Mouse (Mus musculus): ENCODE data around the gene Kbtbd7. TPM values are rescaled to one million over a fixed set of nuclear protein-coding genes. Genes with fewer than 3 reads are reported as not detected.

Kbtbd7 gene
- total and polyA plus RNA-seq, 3 experiments: 2.7 to 3.8 TPM; not detected in 1

GRCm38 (mm10) chr14:79465623-79466022, 39.3 kb downstream of the Kbtbd7 start:
- Histone ChIP-seq H3K9ac (ENCODE audit: control insufficient read depth, low read depth, low read length, poor library complexity, severe bottlenecking) (no peak overlapping the region), H3K4me1 (ENCODE audit: control insufficient read depth in 1 of 2, insufficient read depth in 2 of 2, low read length in 2 of 2) (no peaks in the 10 kb centered on the region), H3K4me3 (ENCODE audit: control insufficient read depth in 1 of 2, insufficient read depth in 1 of 2, low read depth in 2 of 2, low read length in 2 of 2) (no peak overlapping the region), H3K27ac (ENCODE audit: control insufficient read depth, low read depth, low read length) (no peak overlapping the region), H3K79me2 (ENCODE audit: control insufficient read depth, insufficient read depth, low read length, poor library complexity) (no peaks in the 10 kb centered on the region), H3K27me3 (ENCODE audit: control insufficient read depth in 1 of 2, insufficient read depth in 2 of 2, low read length in 2 of 2) (no peaks in the 10 kb centered on the region), H3K36me3 (ENCODE audit: control insufficient read depth in 1 of 2, insufficient read depth in 2 of 2, low read length in 2 of 2) (peaks cover 0 to 11% of the 10 kb centered on the region in 2 experiments; a peak in 3 of 4 replicates), H3K9me3 (replicated peaks; ENCODE audit: insufficient read depth, low read length) (no peaks in the 10 kb centered on the region)
- peak; percentile 35 for DNase-seq (ENCODE audit: low read depth, low spot score)
- TF ChIP-seq USF1 (IDR thresholded peaks at IDR 0.05; ENCODE audit: low read depth, low read length): no peak
- TF ChIP-seq CTCF (IDR thresholded peaks at IDR 0.05 in 2 of 3, conservative IDR thresholded peaks at IDR 0.05 in 1 of 3; ENCODE audit: control insufficient read depth in 1 of 3, insufficient read depth in 1 of 3, low read depth in 2 of 3, low read length in 3 of 3, poor library complexity in 1 of 3, severe bottlenecking in 1 of 3): peak in 1 of 3 experiments; percentile 42; a peak in 2 of 6 replicates
- TF ChIP-seq RAD21 (IDR thresholded peaks at IDR 0.05; ENCODE audit: low read depth, low read length): peak; percentile 45
- TF ChIP-seq NELFE (IDR thresholded peaks at IDR 0.05; ENCODE audit: low read depth, low read length): no peak
- TF ChIP-seq SMC3 (IDR thresholded peaks at IDR 0.05; ENCODE audit: low read depth, low read length): peak; percentile 47
- peak; percentile 53; the same call in 1 of the 2 replicates for TF ChIP-seq MYC (IDR thresholded peaks at IDR 0.05; ENCODE audit: low read depth, low read length)

- no peaks in the 10 kb centered on the region for H3K79me2 ChIP-seq (ENCODE audit: control insufficient read depth, insufficient read depth, low read length, poor library complexity)
- no peaks in the 10 kb centered on the region for H3K27me3 ChIP-seq (ENCODE audit: control insufficient read depth in 1 of 2, insufficient read depth in 2 of 2, low read length in 2 of 2)
- peaks cover 0 to 2% of the 10 kb centered on the region in 2 experiments; a peak in 1 of 4 replicates for H3K4me1 ChIP-seq (ENCODE audit: control insufficient read depth in 1 of 2, insufficient read depth in 2 of 2, low read length in 2 of 2)
- H3K36me3 ChIP-seq (ENCODE audit: control insufficient read depth in 1 of 2, insufficient read depth in 2 of 2, low read length in 2 of 2): peaks cover 2 to 11% of the 10 kb centered on the region in 2 experiments; a peak in 3 of 4 replicates
- H3K27ac ChIP-seq (ENCODE audit: control insufficient read depth, low read depth, low read length): no peak overlapping the region
- no peaks in the 10 kb centered on the region for H3K9me3 ChIP-seq (replicated peaks; ENCODE audit: insufficient read depth, low read length)
- H3K9ac ChIP-seq (ENCODE audit: control insufficient read depth, low read depth, low read length, poor library complexity, severe bottlenecking): no peak overlapping the region
- peak; percentile 62 for DNase-seq (ENCODE audit: low read depth, low spot score)
- peak; percentile 78 for TF ChIP-seq RAD21 (IDR thresholded peaks at IDR 0.05; ENCODE audit: low read depth, low read length)
- peak; percentile 87 for TF ChIP-seq SMC3 (IDR thresholded peaks at IDR 0.05; ENCODE audit: low read depth, low read length)
- TF ChIP-seq CHD1 (IDR thresholded peaks at IDR 0.05; ENCODE audit: low read depth, low read length): no peak
- TF ChIP-seq MAFK (IDR thresholded peaks at IDR 0.05; ENCODE audit: borderline replicate concordance, low read depth, low read length): no peak
- TF ChIP-seq ZC3H11A (IDR thresholded peaks at IDR 0.05; ENCODE audit: low read depth, low read length): peak; percentile 68
- no peak for TF ChIP-seq POLR2AphosphoS5 (IDR thresholded peaks at IDR 0.05; ENCODE audit: borderline replicate concordance, low read depth, low read length)
- TF ChIP-seq NELFE (IDR thresholded peaks at IDR 0.05; ENCODE audit: low read depth, low read length): no peak
- no peak for TF ChIP-seq BHLHE40 (IDR thresholded peaks at IDR 0.05; ENCODE audit: borderline replicate concordance, low read depth, low read length)
- TF ChIP-seq CTCF (IDR thresholded peaks at IDR 0.05 in 2 of 3, conservative IDR thresholded peaks at IDR 0.05 in 1 of 3; ENCODE audit: control insufficient read depth in 1 of 3, insufficient read depth in 1 of 3, low read depth in 2 of 3, low read length in 3 of 3, poor library complexity in 1 of 3, severe bottlenecking in 1 of 3): peak; percentile 64 to 86 (median 83)
- TF ChIP-seq ELF1 (IDR thresholded peaks at IDR 0.05; ENCODE audit: low read depth, low read length): no peak
- TF ChIP-seq MXI1 (IDR thresholded peaks at IDR 0.05; ENCODE audit: low read depth, low read length): no peak
- TF ChIP-seq SIN3A (IDR thresholded peaks at IDR 0.05; ENCODE audit: low read length): no peak
- H3K4me3 ChIP-seq (ENCODE audit: control insufficient read depth in 1 of 2, insufficient read depth in 1 of 2, low read depth in 2 of 2, low read length in 2 of 2): no peak overlapping the region
Observed at GRCm38 (mm10) chr14:79467621-79468020, 41.3 kb downstream of the Kbtbd7 start.

Data from MEL (cell line).